Mouse (Mus musculus): ENCODE measurements at regions not wholly inside any gene's neighbourhood (a gene's known extent, or its start where the extent isn't known, plus 50 kb on each side); places are given as distances from the start of the nearest gene placed in this dataset.

DNA sequence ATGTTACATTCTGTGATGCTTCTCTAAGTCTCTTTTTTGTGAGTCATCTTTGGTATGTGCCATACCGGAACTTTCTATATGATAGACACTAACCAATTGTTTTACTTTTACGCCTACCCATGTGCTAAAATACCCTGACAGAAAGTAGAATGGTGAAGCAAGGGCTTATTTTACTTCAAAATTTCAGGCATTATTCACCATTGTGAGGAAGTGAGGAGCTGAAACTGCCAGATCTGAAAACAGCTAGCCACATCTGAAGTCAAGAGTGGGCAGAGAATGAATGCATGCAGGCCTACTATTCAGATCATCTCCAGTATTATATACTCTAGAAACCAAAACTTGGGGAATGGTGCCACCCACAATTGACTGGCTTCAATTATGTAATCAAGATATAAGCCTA, 313.7 kb upstream of the Defb41 start:
- DNase-seq (ENCODE audit: low spot score) (no peak), ATAC-seq (no peak)
- 89% methylated on average over 2 of the region's 2 CpGs for WGBS
- Histone ChIP-seq H3K27me3 (replicated peaks; ENCODE audit: control insufficient read depth, insufficient read depth, low read length) (no peaks in the 10 kb centered on the region), H3K4me3 (ENCODE audit: low read depth, low read length) (no peak overlapping the region), H3K9ac (ENCODE audit: low read length) (no peak overlapping the region), H3K4me1 (ENCODE audit: control insufficient read depth, insufficient read depth, low read length) (no peaks in the 10 kb centered on the region), H3K36me3 (ENCODE audit: control insufficient read depth, insufficient read depth, low read length) (no peaks in the 10 kb centered on the region), H3K27ac (ENCODE audit: low read depth, low read length) (no peak overlapping the region), H3K4me2 (ENCODE audit: low read length) (no peak overlapping the region), H3K9me3 (replicated peaks; ENCODE audit: control insufficient read depth, low read length) (no peaks in the 10 kb centered on the region)

DNA sequence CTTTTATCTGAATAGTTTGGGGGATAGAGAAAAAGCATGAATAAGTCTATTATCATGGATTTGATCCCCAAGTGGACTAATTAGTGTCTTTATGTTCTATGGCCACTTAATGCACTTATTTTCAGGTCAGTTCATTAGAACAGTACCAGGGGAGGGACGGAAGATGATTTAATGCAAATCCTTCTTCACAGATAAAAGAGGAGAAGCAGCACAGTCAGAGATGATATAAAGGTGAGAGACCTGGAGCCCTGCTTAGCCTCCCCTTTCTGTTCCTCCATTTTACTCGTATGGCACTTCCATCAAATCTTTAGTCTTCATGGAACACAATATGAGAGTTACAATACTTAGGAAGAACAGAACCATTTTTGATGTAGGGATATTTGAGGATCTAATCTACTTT, 302.1 kb upstream of the Defb41 start:
- Histone ChIP-seq H3K36me3 (ENCODE audit: control insufficient read depth, insufficient read depth, low read length) (no peaks in the 10 kb centered on the region), H3K4me2 (ENCODE audit: low read length) (no peak overlapping the region), H3K4me1 (ENCODE audit: control insufficient read depth, insufficient read depth, low read length) (no peaks in the 10 kb centered on the region), H3K4me3 (ENCODE audit: low read depth, low read length) (no peak overlapping the region), H3K27me3 (replicated peaks; ENCODE audit: control insufficient read depth, insufficient read depth, low read length) (no peaks in the 10 kb centered on the region), H3K27ac (ENCODE audit: low read depth, low read length) (no peak overlapping the region), H3K9ac (ENCODE audit: low read length) (no peak overlapping the region), H3K9me3 (replicated peaks; ENCODE audit: control insufficient read depth, low read length) (no peaks in the 10 kb centered on the region)
- DNase-seq (ENCODE audit: low spot score) (no peak), ATAC-seq (no peak)
- 12% methylated on average over 2 of the region's 2 CpGs for WGBS

DNA sequence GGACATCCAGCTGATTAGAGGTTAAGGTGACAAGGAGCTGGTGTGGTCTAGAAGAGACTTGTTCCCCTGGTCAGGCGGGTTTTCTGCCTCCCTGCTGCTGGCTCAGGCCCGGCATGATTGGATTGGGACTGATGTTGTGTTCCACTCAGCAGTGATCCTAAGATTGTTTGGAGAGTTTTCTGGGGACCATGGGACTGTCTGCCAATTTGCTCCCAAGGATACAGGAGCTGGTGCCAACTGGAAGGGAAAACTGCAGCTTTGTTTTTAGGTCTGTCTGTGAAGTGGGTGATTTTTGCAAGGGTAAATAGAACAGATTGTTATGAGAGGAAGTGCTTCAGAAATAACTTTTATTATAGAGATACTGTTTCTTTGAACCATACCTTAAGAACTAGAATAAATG, 286.3 kb upstream of the Defb41 start:
- 85% methylated on average over 2 of the region's 2 CpGs for WGBS
- DNase-seq (ENCODE audit: low spot score), result no peak

DNA sequence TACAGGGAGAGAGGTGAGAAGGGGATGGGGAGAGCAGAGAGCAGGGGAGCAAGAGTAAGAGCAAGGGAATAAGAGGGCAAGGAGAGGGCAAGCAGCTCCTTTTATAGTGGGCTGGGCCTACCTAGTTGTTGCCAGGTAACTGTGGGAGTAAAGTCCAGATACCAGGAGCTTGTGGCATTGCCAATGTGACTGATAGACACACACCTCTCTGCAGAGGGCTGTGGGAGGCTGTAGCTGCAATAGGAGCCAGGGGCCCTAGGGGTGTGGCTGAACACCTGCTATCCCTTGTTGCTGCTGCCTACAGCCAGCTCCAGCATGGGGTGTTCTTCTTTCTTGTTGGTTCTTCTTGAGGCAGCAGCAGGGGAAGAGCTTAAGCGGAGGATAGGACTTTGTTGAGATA, 266.8 kb upstream of the Defb41 start:
- 100% methylated on average over 1 of the region's 1 CpGs for WGBS

More for the DNA sequence above, 286.3 kb upstream of the Defb41 start:
- Histone ChIP-seq H3K4me3 (ENCODE audit: low read depth, low read length) (no peak overlapping the region), H3K9ac (ENCODE audit: low read length) (no peak overlapping the region), H3K27me3 (replicated peaks; ENCODE audit: control insufficient read depth, insufficient read depth, low read length) (no peaks in the 10 kb centered on the region), H3K4me2 (ENCODE audit: low read length) (no peak overlapping the region), H3K4me1 (ENCODE audit: control insufficient read depth, insufficient read depth, low read length) (no peaks in the 10 kb centered on the region), H3K27ac (ENCODE audit: low read depth, low read length) (no peak overlapping the region), H3K36me3 (ENCODE audit: control insufficient read depth, insufficient read depth, low read length) (no peaks in the 10 kb centered on the region), H3K9me3 (replicated peaks; ENCODE audit: control insufficient read depth, low read length) (no peaks in the 10 kb centered on the region)
- ATAC-seq, result no peak

DNA sequence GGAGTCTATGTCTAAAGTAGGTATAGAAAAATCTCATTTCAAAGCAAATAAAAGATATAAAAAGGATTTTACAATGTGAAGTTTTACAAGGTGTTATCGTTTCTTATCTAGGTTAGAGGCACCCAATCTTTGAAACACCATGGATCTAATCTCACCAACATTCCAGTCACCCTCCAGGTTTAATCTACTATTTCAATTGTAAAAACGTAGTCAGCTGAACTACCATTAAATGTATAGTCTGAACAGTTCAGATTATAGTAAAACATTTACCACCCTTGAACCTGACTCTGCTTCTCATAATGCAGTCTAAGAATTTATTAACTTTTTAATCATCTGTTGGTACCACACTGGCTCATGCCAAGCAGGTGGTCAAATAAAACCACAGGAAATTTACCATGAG, 259.5 kb upstream of the Defb41 start:
- Histone ChIP-seq H3K4me1 (ENCODE audit: control insufficient read depth, insufficient read depth, low read length) (no peaks in the 10 kb centered on the region), H3K36me3 (ENCODE audit: control insufficient read depth, insufficient read depth, low read length) (no peaks in the 10 kb centered on the region), H3K27ac (ENCODE audit: low read depth, low read length) (no peak overlapping the region), H3K9ac (ENCODE audit: low read length) (no peak overlapping the region), H3K27me3 (replicated peaks; ENCODE audit: control insufficient read depth, insufficient read depth, low read length) (no peaks in the 10 kb centered on the region), H3K9me3 (replicated peaks; ENCODE audit: control insufficient read depth, low read length) (no peaks in the 10 kb centered on the region), H3K4me3 (ENCODE audit: low read depth, low read length) (no peak overlapping the region), H3K4me2 (ENCODE audit: low read length) (no peak overlapping the region)
- no peak for ATAC-seq
- WGBS, result 90% methylated on average over 2 of the region's 2 CpGs
- no peak for DNase-seq (ENCODE audit: low spot score)

More for the DNA sequence above, 266.8 kb upstream of the Defb41 start:
- H3K27ac ChIP-seq (ENCODE audit: low read depth, low read length), result no peak overlapping the region
- no peaks in the 10 kb centered on the region for H3K4me1 ChIP-seq (ENCODE audit: control insufficient read depth, insufficient read depth, low read length)
- no peak overlapping the region for H3K9ac ChIP-seq (ENCODE audit: low read length)
- DNase-seq (ENCODE audit: low spot score) (no peak), ATAC-seq (no peak)
- no peak overlapping the region for H3K4me3 ChIP-seq (ENCODE audit: low read depth, low read length)
- no peaks in the 10 kb centered on the region for H3K27me3 ChIP-seq (replicated peaks; ENCODE audit: control insufficient read depth, insufficient read depth, low read length)
- no peaks in the 10 kb centered on the region for H3K9me3 ChIP-seq (replicated peaks; ENCODE audit: control insufficient read depth, low read length)
- no peak overlapping the region for H3K4me2 ChIP-seq (ENCODE audit: low read length)
- no peaks in the 10 kb centered on the region for H3K36me3 ChIP-seq (ENCODE audit: control insufficient read depth, insufficient read depth, low read length)

DNA sequence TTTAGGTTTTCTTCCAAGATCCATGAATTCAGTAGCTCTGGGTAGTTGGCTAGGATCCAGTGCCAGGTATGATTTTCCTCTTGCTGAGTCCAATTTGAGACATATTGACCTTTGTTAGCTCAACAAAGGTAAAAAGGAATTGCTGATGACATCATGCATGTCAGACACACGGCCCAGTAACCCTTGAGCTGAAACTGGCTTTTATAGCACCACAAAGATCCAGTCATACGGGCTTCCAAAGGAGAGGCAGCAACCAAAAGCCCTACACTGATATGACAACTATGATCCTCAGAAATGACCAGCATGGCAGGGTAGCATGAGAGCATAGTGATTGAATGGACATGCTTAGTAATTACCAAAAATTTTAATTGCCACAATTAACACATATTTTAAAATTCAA, 258.0 kb upstream of the Defb41 start:
- DNase-seq (ENCODE audit: low spot score) (no peak), ATAC-seq (no peak)
- Histone ChIP-seq H3K27ac (ENCODE audit: low read depth, low read length) (no peak overlapping the region), H3K36me3 (ENCODE audit: control insufficient read depth, insufficient read depth, low read length) (no peaks in the 10 kb centered on the region), H3K4me2 (ENCODE audit: low read length) (no peak overlapping the region), H3K9me3 (replicated peaks; ENCODE audit: control insufficient read depth, low read length) (no peaks in the 10 kb centered on the region), H3K4me1 (ENCODE audit: control insufficient read depth, insufficient read depth, low read length) (no peaks in the 10 kb centered on the region), H3K4me3 (ENCODE audit: low read depth, low read length) (no peak overlapping the region), H3K9ac (ENCODE audit: low read length) (no peak overlapping the region), H3K27me3 (replicated peaks; ENCODE audit: control insufficient read depth, insufficient read depth, low read length) (no peaks in the 10 kb centered on the region)
- 57% methylated on average over 2 of the region's 2 CpGs for WGBS

DNA sequence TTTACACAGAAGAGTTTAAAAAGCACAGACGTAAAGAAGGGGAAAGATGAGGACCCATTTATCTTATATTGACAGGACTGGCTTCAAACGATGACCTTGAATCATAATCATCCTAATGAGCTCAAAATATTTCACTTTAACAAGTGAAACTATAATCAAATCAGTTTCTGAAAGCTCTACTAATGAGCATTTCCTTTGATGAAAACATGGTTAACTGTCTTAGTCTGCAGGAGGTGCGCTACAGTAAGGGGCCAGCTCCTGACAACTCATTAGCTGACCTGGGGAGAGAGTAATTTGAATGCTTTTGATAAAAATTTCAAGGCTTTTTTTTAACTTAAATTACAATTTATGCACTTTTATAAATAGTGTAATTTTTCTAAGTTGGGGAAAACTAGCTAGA, 247.8 kb upstream of the Defb41 start:
- 41% methylated on average over 3 of the region's 3 CpGs for WGBS
- ATAC-seq, result no peak
- DNase-seq (ENCODE audit: low spot score), result no peak

DNA sequence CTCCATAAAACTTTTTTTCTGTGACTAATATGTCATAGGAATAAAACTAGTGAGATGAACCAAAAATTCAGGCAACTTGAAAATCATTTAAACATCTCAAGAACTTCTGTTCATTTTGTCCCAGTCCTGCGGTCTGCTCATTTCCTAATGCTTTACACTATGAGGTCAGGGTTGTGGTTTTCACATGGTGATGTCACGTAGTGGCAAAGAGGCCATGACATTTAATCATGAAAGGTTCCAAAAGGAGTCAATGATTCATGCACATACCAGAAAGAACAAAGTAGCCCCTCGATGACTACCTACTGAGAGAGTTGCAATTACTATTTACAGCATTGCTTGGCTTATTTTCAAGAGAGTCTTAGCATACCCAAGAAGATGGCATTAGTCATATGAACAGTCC, 233.6 kb upstream of the Defb41 start:
- Histone ChIP-seq H3K9me3 (replicated peaks; ENCODE audit: control insufficient read depth, low read length) (no peaks in the 10 kb centered on the region), H3K27ac (ENCODE audit: low read depth, low read length) (no peak overlapping the region), H3K4me1 (ENCODE audit: control insufficient read depth, insufficient read depth, low read length) (no peaks in the 10 kb centered on the region), H3K4me2 (ENCODE audit: low read length) (no peak overlapping the region), H3K36me3 (ENCODE audit: control insufficient read depth, insufficient read depth, low read length) (no peaks in the 10 kb centered on the region), H3K9ac (ENCODE audit: low read length) (no peak overlapping the region), H3K4me3 (ENCODE audit: low read depth, low read length) (no peak overlapping the region), H3K27me3 (replicated peaks; ENCODE audit: control insufficient read depth, insufficient read depth, low read length) (no peaks in the 10 kb centered on the region)
- DNase-seq (ENCODE audit: low spot score), result no peak
- 78% methylated on average over 3 of the region's 3 CpGs for WGBS
- no peak for ATAC-seq

More for the DNA sequence above, 247.8 kb upstream of the Defb41 start:
- H3K4me2 ChIP-seq (ENCODE audit: low read length), result no peak overlapping the region
- no peak overlapping the region for H3K27ac ChIP-seq (ENCODE audit: low read depth, low read length)
- no peak overlapping the region for H3K4me3 ChIP-seq (ENCODE audit: low read depth, low read length)
- H3K9ac ChIP-seq (ENCODE audit: low read length), result no peak overlapping the region
- no peaks in the 10 kb centered on the region for H3K4me1 ChIP-seq (ENCODE audit: control insufficient read depth, insufficient read depth, low read length)
- H3K9me3 ChIP-seq (replicated peaks; ENCODE audit: control insufficient read depth, low read length), result no peaks in the 10 kb centered on the region
- H3K36me3 ChIP-seq (ENCODE audit: control insufficient read depth, insufficient read depth, low read length), result no peaks in the 10 kb centered on the region
- no peaks in the 10 kb centered on the region for H3K27me3 ChIP-seq (replicated peaks; ENCODE audit: control insufficient read depth, insufficient read depth, low read length)

DNA sequence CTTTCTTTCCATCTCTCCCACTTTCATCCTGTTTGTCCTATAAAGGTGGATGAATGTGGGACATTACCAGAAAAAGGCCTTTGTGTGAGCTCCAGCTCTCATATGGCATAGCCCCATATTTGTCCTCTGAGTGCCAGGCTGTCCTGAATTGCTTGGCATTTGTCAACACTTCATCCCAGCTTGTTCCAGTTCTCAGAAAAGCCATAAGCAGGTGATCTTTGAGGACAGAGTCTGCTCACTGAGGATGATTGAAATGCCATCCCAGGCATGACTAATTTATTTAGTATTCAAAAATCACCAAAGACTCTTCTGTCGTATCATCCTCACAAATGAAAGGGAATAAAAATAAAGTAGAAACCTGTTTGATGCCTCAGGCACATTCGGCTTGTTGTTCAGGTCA, 203.6 kb upstream of the Defb41 start:
- Histone ChIP-seq H3K36me3 (ENCODE audit: control insufficient read depth, insufficient read depth, low read length) (no peaks in the 10 kb centered on the region), H3K4me3 (ENCODE audit: low read depth, low read length) (no peak overlapping the region), H3K4me1 (ENCODE audit: control insufficient read depth, insufficient read depth, low read length) (peaks cover 4% of the 10 kb centered on the region; the same call in 1 of the 2 replicates), H3K27ac (ENCODE audit: low read depth, low read length) (no peak overlapping the region), H3K27me3 (replicated peaks; ENCODE audit: control insufficient read depth, insufficient read depth, low read length) (no peaks in the 10 kb centered on the region), H3K9me3 (replicated peaks; ENCODE audit: control insufficient read depth, low read length) (no peaks in the 10 kb centered on the region), H3K9ac (ENCODE audit: low read length) (no peak overlapping the region), H3K4me2 (ENCODE audit: low read length) (no peak overlapping the region)
- 80% methylated on average over 2 of the region's 2 CpGs for WGBS
- DNase-seq (ENCODE audit: low spot score) (no peak), ATAC-seq (no peak)
